Mouse (Mus musculus) layer of hippocampus, adult 2 months (tissue): ENCODE measurements at regions not wholly inside any gene's neighbourhood (a gene's known extent, or its start where the extent isn't known, plus 50 kb on each side); places are given as distances from the start of the nearest gene placed in this dataset.

Source experiments
- DNase-seq, 2 experiments: peaks; one replicate each; pipeline ENCODE4 v3.0.0; 2022; ENCODE audit warnings: low spot score in 2 of 2
- H3K27ac ChIP-seq: fragments of 200-600 bp; 2 replicates; pipeline ENCODE4 v1.8.1; 2022
- H3K4me3 ChIP-seq: fragments of 200-600 bp; 2 replicates; pipeline ENCODE4 v1.8.1; 2022; ENCODE audit warnings: mild to moderate bottlenecking
- CTCF ChIP-seq: fragments of 200-600 bp; conservative IDR thresholded peaks from 2 replicates; pipeline ENCODE4 v1.8.1; 2022; ENCODE audit warnings: antibody characterized with exemption, mild to moderate bottlenecking, moderate library complexity

GRCm38 (mm10) chr6:31157429-31157828 is 198.6 kb upstream of the Klf14 start:
- DNase-seq: no peak

DNA sequence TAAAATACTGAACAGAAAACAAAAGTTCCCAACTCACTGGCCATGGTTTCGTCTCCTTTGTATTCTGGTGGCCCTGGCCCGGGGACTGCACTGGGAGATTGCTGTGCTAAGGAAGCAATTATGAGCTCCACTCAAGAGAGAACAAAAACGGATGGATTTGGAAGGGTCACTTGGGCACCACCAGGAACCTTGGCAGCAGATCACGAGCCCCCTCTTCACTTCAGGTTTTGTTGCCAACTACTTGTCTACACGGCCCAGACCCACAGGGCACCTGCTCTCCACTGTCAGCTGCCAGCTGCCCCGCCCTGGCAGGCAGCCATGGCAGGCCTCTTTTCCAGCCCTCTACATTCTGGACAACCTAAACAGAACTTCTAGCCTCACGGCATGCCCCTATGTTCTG is 199.8 kb upstream of the Klf14 start:
- H3K4me3 ChIP-seq: no peak overlapping the region
- peak in 1 of 2 experiments; percentile 44 for DNase-seq
- no peak for TF ChIP-seq CTCF
- H3K27ac ChIP-seq: peak overlapping the region; percentile 52

More at GRCm38 (mm10) chr6:31157429-31157828, 198.6 kb upstream of the Klf14 start:
- TF ChIP-seq CTCF: no peak
- Histone ChIP-seq H3K27ac (peak overlapping the region; percentile 39; the same call in 1 of the 2 replicates), H3K4me3 (no peak overlapping the region)

DNA sequence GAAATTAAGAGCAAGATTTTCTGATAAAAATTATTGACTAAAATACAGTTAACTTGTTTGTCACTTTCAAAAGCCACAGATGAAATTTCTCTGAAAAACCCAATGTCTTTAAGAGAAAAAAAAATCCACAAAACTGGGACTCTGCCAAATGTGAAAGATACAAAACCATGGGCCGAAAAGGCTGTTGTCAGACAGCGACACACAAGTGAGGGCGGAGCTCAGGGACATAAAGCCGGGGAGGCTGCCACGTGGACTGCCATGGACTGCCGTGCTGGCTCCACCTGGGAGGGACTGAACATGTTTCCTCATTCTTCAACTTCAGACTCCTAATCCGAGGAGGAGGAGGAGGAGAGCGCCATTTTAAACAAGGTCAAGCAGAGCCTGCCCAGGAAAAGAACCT is 200.4 kb upstream of the Klf14 start:
- Histone ChIP-seq H3K4me3 (no peak overlapping the region), H3K27ac (peak overlapping the region; percentile 52; the same call in 1 of the 2 replicates)
- no peak for TF ChIP-seq CTCF
- DNase-seq: no peak

GRCm38 (mm10) chr6:31159935-31160670 is 201.2 kb upstream of the Klf14 start:
- Histone ChIP-seq H3K27ac (peak overlapping the region; percentile 52), H3K4me3 (no peak overlapping the region)
- no peak for DNase-seq
- no peak for TF ChIP-seq CTCF

DNA sequence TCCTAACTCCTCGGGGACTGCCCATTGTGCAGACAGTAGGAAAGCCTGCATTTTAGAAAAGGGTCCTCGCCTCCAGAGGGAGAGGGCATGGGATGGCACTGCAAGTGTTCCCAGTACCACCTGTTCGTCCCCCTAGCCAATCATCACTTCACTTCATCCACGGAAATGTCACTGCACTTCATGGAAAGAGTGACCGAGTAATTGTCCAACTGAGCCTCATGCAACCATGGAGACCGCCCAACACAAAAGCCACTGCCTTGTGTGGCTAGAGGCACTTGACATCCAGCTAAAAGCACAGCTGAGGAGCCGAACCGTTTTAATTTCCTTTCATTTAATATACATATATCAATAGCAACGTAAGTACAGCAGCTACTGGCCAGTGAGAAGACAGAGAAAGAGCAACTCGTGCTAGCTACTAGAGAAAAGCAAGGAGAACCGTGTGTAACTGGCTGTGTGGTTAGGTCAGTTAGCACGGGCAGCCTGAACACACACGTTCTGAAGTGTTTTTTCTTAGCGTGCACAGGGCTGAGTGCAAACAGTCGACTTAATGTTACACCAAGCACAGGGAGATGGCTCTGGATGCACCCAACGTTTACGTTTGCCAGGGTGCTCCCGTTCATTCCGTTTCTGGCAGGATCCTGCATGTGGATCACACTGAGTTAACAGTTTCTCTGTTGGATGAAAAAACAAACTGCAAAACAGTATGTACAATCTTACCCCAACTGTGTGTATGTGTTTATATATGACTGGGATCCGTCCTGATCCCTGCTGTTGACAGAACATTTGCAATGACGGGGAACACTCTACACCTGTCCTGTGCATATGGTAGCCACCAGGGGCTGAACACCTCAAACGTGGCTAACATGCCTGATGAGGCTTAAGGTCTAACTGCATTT is 202.8 kb upstream of the Klf14 start:
- DNase-seq: no peak
- Histone ChIP-seq H3K27ac (peak overlapping the region; percentile 41; the same call in 1 of the 2 replicates), H3K4me3 (no peak overlapping the region)
- TF ChIP-seq CTCF: no peak; the same call in 1 of the 2 replicates

- no peak for TF ChIP-seq CTCF
Observed at GRCm38 (mm10) chr6:31165011-31165410, 206.1 kb upstream of the Klf14 start.

DNA sequence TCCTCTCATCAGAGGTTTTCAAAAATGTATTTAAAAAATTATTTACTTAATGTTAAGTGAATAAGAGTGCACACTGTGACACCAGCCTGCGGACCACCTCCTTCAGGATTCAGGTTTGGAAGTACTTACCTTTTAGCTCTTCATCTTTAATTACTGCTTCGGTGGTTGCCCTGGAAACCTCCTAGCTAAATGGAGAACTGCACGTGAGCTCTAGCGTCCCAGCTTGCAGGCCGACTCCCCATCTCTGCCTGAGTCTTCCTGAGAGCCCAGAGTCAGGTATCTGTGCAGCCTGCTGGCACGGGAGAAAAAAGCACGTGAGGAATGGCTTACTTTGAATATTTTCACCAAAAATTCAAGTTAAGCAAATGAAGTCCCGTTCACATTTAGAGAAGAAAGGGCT is 207.5 kb upstream of the Klf14 start:
- TF ChIP-seq CTCF: no peak
- H3K27ac ChIP-seq: no peak overlapping the region
- H3K4me3 ChIP-seq: no peak overlapping the region
- DNase-seq: no peak

More at GRCm38 (mm10) chr6:31165011-31165410, 206.1 kb upstream of the Klf14 start:
- H3K27ac ChIP-seq: no peak overlapping the region
- DNase-seq: no peak
- H3K4me3 ChIP-seq: no peak overlapping the region

DNA sequence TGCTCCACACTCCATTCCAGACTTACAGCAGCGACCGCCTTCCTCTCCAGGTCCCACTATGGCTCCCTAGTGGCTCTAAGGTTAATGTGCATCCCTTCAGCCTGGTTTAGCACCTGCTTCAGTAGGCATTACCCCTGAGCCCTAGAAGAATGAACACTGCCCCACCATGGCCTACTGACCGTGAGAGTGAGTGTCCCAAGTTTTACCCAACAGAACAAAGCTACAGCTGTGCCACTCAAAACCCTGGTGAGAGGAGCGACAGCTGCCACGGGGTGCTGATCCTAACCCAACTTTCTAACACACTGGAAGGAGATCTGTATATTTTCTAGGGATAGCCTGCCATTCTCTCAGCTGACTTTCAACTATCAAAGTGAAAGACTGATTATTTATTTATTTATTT is 208.9 kb upstream of the Klf14 start:
- H3K27ac ChIP-seq: peak overlapping the region; percentile 33; the same call in 1 of the 2 replicates
- no peak overlapping the region for H3K4me3 ChIP-seq
- DNase-seq: no peak
- TF ChIP-seq CTCF: 0 out of 2 replicates have a peak, but pooled peaks have one; percentile 10

GRCm38 (mm10) chr6:31168730-31169129 is 209.9 kb upstream of the Klf14 start:
- no peak for TF ChIP-seq CTCF
- no peak overlapping the region for H3K4me3 ChIP-seq
- DNase-seq: no peak
- H3K27ac ChIP-seq: no peak overlapping the region

GRCm38 (mm10) chr6:31169343-31169742 is 210.5 kb upstream of the Klf14 start:
- TF ChIP-seq CTCF: no peak
- Histone ChIP-seq H3K4me3 (no peak overlapping the region), H3K27ac (no peak overlapping the region)
- DNase-seq: no peak

DNA sequence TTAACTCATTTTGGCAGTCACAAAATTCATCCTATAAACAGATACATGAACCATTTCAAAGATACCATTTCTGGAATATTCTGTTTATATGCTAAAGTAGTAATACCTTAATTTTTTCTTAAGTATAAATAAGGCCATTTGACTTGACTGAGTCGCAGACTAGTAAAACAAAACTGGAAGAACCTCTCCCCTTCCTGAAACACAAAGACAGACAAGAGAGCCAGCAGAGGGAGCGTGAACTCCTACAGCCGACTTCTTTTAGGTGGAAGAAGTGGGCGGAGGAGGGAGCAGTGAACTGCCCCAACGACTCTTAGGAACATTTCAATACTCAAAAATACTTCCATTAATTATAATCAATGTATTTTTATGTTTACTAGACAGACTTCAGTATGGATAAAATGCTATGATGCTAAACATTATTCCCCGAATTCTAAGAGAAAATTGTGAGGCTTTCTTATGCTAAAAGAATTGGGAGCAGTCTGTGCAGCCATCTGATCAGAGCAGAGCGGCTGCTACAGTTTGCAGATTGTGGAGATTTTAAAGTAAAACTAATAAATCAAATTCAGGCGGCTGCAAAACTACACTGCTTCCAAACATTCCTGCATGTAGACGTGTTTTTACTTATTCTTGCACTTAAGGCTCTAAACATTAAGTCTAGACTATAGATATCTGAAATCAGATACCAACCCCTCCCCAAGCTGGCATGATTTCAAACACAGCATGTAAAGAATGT is 211.2 kb upstream of the Klf14 start:
- TF ChIP-seq CTCF: peak; percentile 35; the same call in 1 of the 2 replicates
- no peak overlapping the region for H3K4me3 ChIP-seq
- DNase-seq: no peak
- H3K27ac ChIP-seq: peak overlapping the region; percentile 49

DNA sequence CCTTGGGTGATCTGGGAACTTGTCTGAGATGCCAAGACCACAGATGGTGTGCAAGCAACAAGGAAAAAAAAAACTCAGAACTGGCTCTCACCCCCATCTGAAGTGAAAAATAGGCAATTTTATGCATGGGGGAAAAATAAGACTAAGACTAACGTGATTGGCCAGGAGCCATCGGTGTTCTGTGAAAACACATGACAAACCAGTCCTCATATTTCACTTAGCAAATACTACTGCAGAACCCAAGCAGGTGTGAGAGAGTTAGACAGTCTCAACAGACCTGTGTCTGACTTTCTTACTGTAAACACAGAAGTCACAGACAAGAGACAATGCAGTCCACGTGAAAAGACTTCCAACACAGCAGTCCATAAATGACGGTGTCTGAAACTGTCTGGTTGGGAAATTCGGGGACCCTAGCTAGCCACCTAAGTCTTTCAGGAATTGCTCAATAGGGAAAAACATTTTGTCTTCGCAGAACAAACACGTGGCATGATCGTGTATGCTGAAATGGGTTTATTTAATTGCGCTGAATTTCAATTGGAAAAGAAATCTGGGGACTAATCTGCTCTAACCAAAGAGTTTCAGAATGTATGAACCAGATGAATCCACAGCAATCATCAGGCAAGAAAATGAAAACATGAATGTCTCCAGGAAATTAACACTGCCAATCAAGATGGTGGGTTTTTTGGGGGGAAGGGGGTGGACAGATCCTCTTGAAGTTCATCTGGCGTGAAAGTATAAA is 213.1 kb upstream of the Klf14 start:
- no peak for TF ChIP-seq CTCF
- no peak for DNase-seq
- Histone ChIP-seq H3K27ac (peak overlapping the region; percentile 39; the same call in 1 of the 2 replicates), H3K4me3 (no peak overlapping the region)
